Mouse (Mus musculus): ENCODE data around the gene Armc9. TPM values are rescaled to one million over a fixed set of nuclear protein-coding genes. Genes with fewer than 3 reads are reported as not detected.
A peak's percentile ranks its signal among the peaks of the same experiment; 100 is the strongest.

Gene Armc9
- total RNA-seq, 1 experiment = 12.6 TPM

DNA sequence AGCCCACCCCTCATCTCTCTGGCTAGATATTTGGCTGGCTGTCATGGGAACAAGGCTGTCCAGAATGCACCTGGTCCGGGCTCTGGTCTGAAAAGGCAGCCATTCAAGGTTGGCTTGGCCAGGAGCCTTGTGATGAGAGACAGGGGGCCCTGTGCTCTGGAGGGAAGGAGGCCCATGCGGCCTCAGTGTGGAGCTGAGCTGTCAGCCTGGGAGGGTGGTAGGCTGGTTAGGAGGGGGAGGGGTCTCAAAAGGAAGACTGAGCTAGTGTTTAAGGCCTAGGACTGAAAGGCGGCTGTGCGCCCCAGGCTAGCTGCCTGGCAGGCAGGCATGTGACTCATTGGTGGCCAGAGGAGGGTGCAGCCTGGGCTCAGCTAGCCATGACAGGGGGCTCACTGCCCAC is 139.9 kb downstream of the Armc9 start:
- DNase-seq (ENCODE audit: low read depth, low spot score) = no peak
- in situ Hi-C loops (cut with MboI; ENCODE audit: low sequenced_read_pairs in 2 of 2, unreplicated experiment in 2 of 2) = no loop called here
- Histone ChIP-seq H3K9ac (ENCODE audit: insufficient read depth, low read depth, low read length, poor library complexity, severe bottlenecking) (no peak overlapping the region), H3K4me1 (ENCODE audit: control insufficient read depth in 2 of 2, insufficient read depth in 2 of 2, low read length in 2 of 2, poor library complexity in 1 of 2) (peaks cover 6 to 10% of the 10 kb centered on the region in 2 experiments; a peak in 3 of 4 replicates), H3K4me3 (ENCODE audit: insufficient read depth in 1 of 2, low read depth in 1 of 2, low read length in 2 of 2, poor library complexity in 1 of 2, severe bottlenecking in 1 of 2) (no peak overlapping the region), H3K36me3 (ENCODE audit: control insufficient read depth, insufficient read depth, low read length, poor library complexity, severe bottlenecking) (no peaks in the 10 kb centered on the region), H3K27ac (ENCODE audit: insufficient read depth, low read depth, low read length, poor library complexity, severe bottlenecking) (no peak overlapping the region), H3K9me3 (ENCODE audit: control insufficient read depth, insufficient read depth, low read depth, low read length) (no peaks in the 10 kb centered on the region)
- no peak for TF ChIP-seq MAFK (IDR thresholded peaks at IDR 0.05; ENCODE audit: insufficient read depth, low read depth, low read length)
- no peak for TF ChIP-seq ZNF384 (IDR thresholded peaks at IDR 0.05; ENCODE audit: low read depth, low read length)
- no peak for TF ChIP-seq CHD2 (IDR thresholded peaks at IDR 0.05; ENCODE audit: low read depth, low read length)
- TF ChIP-seq ZC3H11A (IDR thresholded peaks at IDR 0.05; ENCODE audit: borderline replicate concordance, low read depth, low read length) = no peak
- no peak for TF ChIP-seq HCFC1 (IDR thresholded peaks at IDR 0.05; ENCODE audit: borderline replicate concordance, insufficient read depth, low read length)

- no peak for DNase-seq (ENCODE audit: low read depth, low spot score)
Observed at GRCm38 (mm10) chr1:86300093-86300492, 145.5 kb downstream of the Armc9 start.

GRCm38 (mm10) chr1:86300731-86301130 is 146.2 kb downstream of the Armc9 start:
- H3K4me1 ChIP-seq (ENCODE audit: control insufficient read depth in 2 of 2, insufficient read depth in 2 of 2, low read length in 2 of 2, poor library complexity in 1 of 2) = peaks cover 17 to 36% of the 10 kb centered on the region in 2 experiments
- no peak for DNase-seq (ENCODE audit: low read depth, low spot score)
- H3K4me3 ChIP-seq (ENCODE audit: insufficient read depth in 1 of 2, low read depth in 1 of 2, low read length in 2 of 2, poor library complexity in 1 of 2, severe bottlenecking in 1 of 2) = no peak overlapping the region
- peaks cover 9% of the 10 kb centered on the region for H3K36me3 ChIP-seq (ENCODE audit: control insufficient read depth, insufficient read depth, low read length, poor library complexity, severe bottlenecking)
- TF ChIP-seq MAFK (IDR thresholded peaks at IDR 0.05; ENCODE audit: insufficient read depth, low read depth, low read length) = no peak
- no peak for TF ChIP-seq HCFC1 (IDR thresholded peaks at IDR 0.05; ENCODE audit: borderline replicate concordance, insufficient read depth, low read length)
- TF ChIP-seq ZC3H11A (IDR thresholded peaks at IDR 0.05; ENCODE audit: borderline replicate concordance, low read depth, low read length) = no peak
- no peak for TF ChIP-seq CHD2 (IDR thresholded peaks at IDR 0.05; ENCODE audit: low read depth, low read length)
- no peak for TF ChIP-seq ZNF384 (IDR thresholded peaks at IDR 0.05; ENCODE audit: low read depth, low read length)
- no peak overlapping the region; the same call in 1 of the 2 replicates for H3K27ac ChIP-seq (ENCODE audit: insufficient read depth, low read depth, low read length, poor library complexity, severe bottlenecking)
- H3K9me3 ChIP-seq (ENCODE audit: control insufficient read depth, insufficient read depth, low read depth, low read length) = no peaks in the 10 kb centered on the region
- no peak overlapping the region for H3K9ac ChIP-seq (ENCODE audit: insufficient read depth, low read depth, low read length, poor library complexity, severe bottlenecking)
- in situ Hi-C loops (cut with MboI; ENCODE audit: low sequenced_read_pairs in 2 of 2, unreplicated experiment in 2 of 2) = no loop called here

More at GRCm38 (mm10) chr1:86300093-86300492, 145.5 kb downstream of the Armc9 start:
- H3K4me3 ChIP-seq (ENCODE audit: insufficient read depth in 1 of 2, low read depth in 1 of 2, low read length in 2 of 2, poor library complexity in 1 of 2, severe bottlenecking in 1 of 2) = no peak overlapping the region
- in situ Hi-C loops (cut with MboI; ENCODE audit: low sequenced_read_pairs in 2 of 2, unreplicated experiment in 2 of 2) = no loop called here
- H3K36me3 ChIP-seq (ENCODE audit: control insufficient read depth, insufficient read depth, low read length, poor library complexity, severe bottlenecking) = peaks cover 3% of the 10 kb centered on the region
- no peak overlapping the region for H3K9ac ChIP-seq (ENCODE audit: insufficient read depth, low read depth, low read length, poor library complexity, severe bottlenecking)
- TF ChIP-seq ZC3H11A (IDR thresholded peaks at IDR 0.05; ENCODE audit: borderline replicate concordance, low read depth, low read length) (no peak), ZNF384 (IDR thresholded peaks at IDR 0.05; ENCODE audit: low read depth, low read length) (peak; percentile 53; the same call in 1 of the 2 replicates)
- H3K4me1 ChIP-seq (ENCODE audit: control insufficient read depth in 2 of 2, insufficient read depth in 2 of 2, low read length in 2 of 2, poor library complexity in 1 of 2) = peaks cover 17 to 32% of the 10 kb centered on the region in 2 experiments
- H3K9me3 ChIP-seq (ENCODE audit: control insufficient read depth, insufficient read depth, low read depth, low read length) = no peaks in the 10 kb centered on the region
- H3K27ac ChIP-seq (ENCODE audit: insufficient read depth, low read depth, low read length, poor library complexity, severe bottlenecking) = no peak overlapping the region; the same call in 1 of the 2 replicates

DNA sequence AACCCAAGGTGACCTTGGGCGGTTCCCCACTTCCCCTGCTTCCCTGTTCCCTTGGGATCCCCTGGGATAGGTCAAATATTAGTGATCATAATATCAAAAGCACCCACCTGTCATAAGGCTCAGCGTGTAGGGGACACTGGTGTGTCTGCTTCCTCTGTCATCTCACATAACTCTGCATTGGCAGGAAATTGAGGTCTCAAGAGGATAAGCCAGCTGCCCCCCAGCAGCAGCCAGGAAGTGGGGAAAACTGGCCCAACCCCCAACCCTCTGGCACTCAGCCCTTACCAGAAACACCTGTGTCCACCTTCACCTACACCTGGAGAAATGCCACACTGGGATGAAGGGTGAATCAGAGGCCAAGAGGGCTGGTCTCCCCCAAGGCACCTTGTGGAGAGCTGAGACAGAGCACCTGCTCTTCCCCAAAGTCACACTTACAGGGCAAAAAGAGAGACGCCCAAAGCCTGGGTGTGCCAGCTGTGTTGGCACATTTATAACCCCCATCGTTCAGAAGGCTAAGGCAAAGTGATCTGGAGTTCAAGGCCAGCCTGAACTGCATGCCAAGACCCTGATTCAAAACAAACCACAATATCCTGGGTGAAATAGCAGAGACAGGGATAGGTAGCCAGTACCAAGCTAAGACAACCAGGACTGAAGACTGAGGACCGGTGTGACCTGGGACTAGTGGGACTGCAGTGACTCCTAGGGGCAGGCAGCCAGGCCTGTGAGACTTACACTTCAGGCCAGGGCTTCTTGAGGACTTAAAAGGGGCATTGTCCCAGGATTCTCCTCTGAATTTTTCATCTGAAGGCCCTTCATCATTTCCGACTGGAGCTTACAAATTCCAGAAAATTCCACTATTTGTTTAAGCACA is 146.9 kb downstream of the Armc9 start:
- Histone ChIP-seq H3K36me3 (ENCODE audit: control insufficient read depth, insufficient read depth, low read length, poor library complexity, severe bottlenecking) (peaks cover 16% of the 10 kb centered on the region), H3K27ac (ENCODE audit: insufficient read depth, low read depth, low read length, poor library complexity, severe bottlenecking) (no peak overlapping the region), H3K9me3 (ENCODE audit: control insufficient read depth, insufficient read depth, low read depth, low read length) (no peaks in the 10 kb centered on the region), H3K9ac (ENCODE audit: insufficient read depth, low read depth, low read length, poor library complexity, severe bottlenecking) (no peak overlapping the region; the same call in 1 of the 2 replicates), H3K4me1 (ENCODE audit: control insufficient read depth in 2 of 2, insufficient read depth in 2 of 2, low read length in 2 of 2, poor library complexity in 1 of 2) (peaks cover 17 to 42% of the 10 kb centered on the region in 2 experiments), H3K4me3 (ENCODE audit: insufficient read depth in 1 of 2, low read depth in 1 of 2, low read length in 2 of 2, poor library complexity in 1 of 2, severe bottlenecking in 1 of 2) (no peak overlapping the region)
- in situ Hi-C loops (cut with MboI; ENCODE audit: low sequenced_read_pairs in 2 of 2, unreplicated experiment in 2 of 2) = no loop called here
- DNase-seq (ENCODE audit: low read depth, low spot score) = no peak
- TF ChIP-seq MAFK (IDR thresholded peaks at IDR 0.05; ENCODE audit: insufficient read depth, low read depth, low read length) (0 out of 2 replicates have a peak, but pooled peaks have one; percentile 9), ZNF384 (IDR thresholded peaks at IDR 0.05; ENCODE audit: low read depth, low read length) (no peak)
